Mouse (Mus musculus) gonadal fat pad, adult 2 months (tissue): ENCODE results near the gene Tsfm. TPM values are rescaled to one million over a fixed set of nuclear protein-coding genes. Genes with fewer than 3 reads are reported as not detected.
A peak's percentile ranks its signal among the peaks of the same experiment; 100 is the strongest.

ENCODE experiments used
- DNase-seq: peaks from one replicate; pipeline ENCODE4 v3.0.0-alpha.2; 2012; ENCODE audit warnings: low read depth
- polyA plus RNA-seq: library from polyadenylated mRNA; depleted of rRNA; stranded (reverse); fragments of >200 nt; gene quantifications from 2 replicates; pipeline ENCODE4 v1.2.3, GENCODE M21; 2012

The Tsfm gene
- polyA plus RNA-seq, 1 experiment: 32.9 TPM

DNA sequence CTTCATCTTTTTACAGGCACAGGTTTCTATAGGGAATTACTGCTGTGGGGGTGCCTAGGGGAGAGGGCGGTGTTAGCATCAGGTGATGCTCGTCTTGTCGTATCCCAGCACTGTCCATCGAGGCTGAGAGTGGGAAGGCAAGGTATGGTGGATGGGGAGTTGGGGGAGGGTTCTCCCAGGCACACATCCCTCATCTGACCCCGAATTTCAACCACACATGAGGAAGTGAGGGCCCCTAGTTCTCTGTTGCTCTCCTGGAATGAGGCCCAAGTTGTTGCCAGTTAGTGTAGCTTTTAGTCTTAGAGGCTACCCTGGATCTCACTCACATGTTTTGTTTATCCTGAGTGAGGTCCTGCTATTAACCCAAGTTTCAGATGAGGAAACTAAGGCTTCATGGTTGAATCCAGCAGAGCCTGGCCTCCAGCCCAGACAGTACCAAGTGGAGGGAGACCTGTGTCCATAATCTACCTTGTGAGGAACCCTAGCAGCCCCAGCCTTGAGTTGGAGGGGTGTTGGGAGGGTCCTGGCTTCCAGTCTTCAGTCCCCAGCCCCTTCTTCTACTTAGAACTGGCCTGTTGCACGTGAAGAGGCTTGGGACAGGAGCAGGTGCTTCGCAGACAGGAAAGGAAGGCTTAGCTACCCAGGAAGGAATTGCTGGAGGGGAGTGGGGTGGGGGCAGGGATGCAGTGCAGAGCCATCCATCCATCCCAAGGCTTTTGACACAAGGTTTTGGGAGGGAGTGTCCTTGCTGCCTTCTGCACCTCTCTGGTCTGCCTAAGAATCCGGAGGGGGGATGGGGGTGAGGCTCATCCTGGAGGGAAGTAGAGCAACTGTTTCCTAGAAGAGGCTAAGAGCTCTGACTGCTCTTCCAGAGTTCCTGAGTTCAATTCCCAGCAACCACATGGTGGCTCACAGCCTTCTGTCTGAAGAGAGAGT is 43.2 kb downstream of the Tsfm start:
- no peak for DNase-seq

- DNase-seq: no peak
Observed at GRCm38 (mm10) chr10:126986541-126986961, 44.1 kb downstream of the Tsfm start.

DNA sequence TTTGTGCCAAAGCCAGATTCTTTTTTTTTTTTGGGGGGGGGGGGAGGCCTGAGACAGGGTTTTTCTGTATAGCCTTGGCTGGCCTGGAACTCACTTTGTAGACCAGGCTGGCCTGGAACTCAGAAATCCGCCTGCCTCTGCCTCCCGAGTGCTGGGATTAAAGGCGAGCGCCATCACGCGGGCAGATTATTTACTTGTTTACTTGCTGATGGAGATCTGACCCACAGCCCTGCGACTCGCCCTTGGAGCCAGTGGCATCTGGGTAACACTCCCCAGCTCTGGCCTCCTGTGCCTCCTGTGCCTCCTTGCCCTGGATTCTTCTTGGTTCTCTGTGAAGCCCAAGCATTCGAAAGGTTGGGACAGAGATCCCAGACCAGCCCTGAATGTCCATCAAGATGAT is 45.1 kb downstream of the Tsfm start:
- no peak for DNase-seq

DNA sequence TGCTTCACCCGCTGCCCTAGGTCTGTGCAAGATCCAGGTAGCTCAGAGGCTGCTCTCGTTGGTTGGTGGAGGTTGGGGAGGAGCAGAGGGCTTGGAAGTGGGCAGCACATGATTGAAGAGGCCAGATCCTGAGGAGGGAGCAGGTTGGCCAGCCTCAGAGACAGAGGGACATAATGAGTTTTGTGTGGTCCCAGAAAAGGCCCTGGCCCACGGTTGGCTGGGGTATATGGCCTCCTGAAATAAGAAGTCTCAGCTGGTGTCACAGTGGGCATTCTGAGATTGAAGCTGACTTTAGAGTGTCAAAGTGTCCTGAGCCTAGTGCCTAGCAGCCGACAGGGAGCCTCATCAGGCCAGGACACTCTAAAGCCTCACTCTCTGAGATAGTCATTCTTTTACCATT is 45.5 kb downstream of the Tsfm start:
- DNase-seq: no peak

DNA sequence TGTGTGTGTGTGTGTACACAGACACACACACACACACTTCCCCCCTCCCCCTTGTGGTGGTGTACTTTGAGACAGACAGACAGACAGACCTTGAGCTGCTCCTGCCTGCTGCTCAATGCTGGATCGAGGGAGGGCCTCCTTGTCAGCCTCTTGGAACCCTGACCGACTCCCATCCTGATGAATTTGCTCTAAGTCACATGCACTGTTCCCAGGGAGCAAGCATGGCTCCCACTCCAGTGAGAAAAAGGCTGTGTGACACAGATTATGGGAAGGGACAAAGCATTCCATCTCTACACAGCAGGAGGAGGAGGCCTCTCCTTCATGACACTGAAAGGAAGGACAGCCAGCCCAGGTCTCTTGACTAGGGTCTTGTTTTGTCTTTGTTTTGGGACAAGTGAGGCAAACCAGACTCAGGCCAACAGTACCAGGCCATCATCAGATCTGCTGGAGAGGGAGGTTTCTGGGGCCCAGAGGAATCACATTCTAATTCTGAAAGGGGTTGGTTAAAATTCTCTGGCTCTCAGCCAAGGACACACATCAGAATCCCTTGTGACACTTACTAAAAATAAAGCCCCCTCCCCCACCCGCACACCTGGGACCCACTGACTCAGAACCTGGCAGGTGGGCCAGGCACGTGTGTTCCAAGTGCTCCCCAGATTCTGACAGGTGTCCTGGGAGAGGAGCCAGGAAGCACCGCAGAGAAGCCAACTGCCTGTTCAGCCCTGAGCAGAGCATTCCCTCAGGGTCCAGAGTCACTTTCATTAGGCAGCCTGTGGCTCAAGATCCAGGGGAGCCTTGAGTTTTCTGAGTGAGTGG is 46.2 kb downstream of the Tsfm start:
- no peak for DNase-seq

DNA sequence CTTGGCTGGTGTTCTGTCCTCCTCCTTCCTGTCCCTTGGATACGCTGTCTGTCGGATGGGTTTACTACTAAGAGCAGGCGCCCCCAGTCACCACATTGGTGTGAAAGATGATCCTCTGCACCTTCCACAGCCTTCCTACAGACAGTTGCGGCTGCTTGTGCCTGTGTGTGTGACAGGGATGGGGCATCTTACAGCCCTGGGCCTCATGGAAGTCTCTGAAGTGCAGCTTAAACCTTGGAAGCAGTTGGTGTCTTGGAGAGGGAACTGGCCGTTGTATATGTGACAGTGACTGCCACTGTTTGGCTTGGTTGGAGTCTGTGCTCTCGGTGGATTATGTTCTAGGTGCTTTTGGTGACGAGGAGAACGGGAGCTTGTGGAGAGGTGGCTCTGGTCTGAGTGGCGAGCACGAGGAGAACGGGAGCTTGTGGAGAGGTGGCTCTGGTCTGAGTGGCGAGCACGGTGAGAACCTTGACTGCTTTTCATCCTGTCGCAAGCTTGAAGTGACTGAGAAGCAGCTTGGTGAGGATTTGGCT is 47.4 kb downstream of the Tsfm start:
- no peak for DNase-seq

- no peak for DNase-seq
Observed at GRCm38 (mm10) chr10:126981746-126982145, 48.9 kb downstream of the Tsfm start.

- DNase-seq: no peak
Observed at GRCm38 (mm10) chr10:126980933-126981530, 49.6 kb downstream of the Tsfm start.

DNA sequence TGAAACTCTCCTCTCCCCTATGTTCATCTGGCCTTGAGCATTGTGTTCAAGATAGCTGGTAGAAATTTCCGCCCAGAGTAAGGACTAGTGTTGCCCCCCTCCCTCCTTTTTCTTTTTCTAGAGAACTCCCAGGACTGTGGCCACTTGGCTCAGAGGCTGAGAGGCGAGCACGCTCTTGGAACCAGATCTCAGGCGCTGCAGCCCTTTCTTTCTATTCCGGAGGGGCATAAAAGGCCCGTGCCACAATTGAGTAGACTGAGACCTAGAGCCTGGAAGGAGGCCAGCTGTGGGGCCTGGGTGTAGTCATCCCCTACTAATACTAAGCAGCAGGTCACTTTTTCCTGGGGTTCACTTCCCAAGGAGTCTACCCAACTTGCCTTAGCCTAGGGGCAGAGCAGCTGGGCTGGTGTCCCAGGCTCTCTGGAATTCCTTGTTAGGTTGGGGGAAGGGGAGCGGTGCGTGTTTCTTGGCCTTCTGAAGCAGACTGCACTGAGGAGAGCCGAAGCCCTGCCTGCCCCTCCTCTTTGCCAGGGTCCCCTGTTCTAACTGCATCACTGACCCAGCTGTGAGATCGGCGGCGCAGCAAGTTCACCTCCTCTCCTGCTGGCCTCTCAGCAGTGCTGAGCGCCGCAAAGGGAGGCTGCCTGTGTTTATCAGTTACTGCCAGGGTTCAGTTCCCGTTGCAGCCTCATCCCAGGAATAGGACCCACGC is 50.3 kb downstream of the Tsfm start:
- no peak for DNase-seq

DNA sequence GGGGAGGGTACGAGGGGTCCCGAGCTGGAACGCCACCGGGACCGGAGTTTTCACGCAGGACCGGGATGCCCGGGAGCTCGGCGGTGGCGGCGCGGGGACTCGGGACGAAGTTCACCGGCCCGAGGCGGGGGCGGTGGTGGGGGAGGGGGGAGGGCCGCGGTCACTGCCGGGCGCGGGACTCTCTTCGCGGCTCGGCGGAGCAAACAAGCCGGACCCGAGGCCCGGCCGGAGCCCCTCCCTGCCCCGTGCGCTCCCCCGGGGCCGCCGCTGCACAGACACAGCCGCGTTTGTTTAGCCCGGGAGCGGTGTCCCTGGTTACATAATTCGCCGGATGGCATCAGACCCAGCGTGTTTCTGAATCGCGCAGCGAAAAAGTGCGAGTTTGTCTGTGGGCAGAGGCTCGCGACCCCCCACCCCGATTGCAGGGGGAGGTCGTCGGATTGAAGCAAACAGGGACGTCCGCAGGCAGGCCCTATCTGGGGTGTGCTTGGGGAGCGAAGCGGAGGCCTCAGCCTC is 50.9 kb downstream of the Tsfm start:
- no peak for DNase-seq

GRCm38 (mm10) chr10:126979121-126979635 is 51.5 kb downstream of the Tsfm start:
- DNase-seq: no peak

DNA sequence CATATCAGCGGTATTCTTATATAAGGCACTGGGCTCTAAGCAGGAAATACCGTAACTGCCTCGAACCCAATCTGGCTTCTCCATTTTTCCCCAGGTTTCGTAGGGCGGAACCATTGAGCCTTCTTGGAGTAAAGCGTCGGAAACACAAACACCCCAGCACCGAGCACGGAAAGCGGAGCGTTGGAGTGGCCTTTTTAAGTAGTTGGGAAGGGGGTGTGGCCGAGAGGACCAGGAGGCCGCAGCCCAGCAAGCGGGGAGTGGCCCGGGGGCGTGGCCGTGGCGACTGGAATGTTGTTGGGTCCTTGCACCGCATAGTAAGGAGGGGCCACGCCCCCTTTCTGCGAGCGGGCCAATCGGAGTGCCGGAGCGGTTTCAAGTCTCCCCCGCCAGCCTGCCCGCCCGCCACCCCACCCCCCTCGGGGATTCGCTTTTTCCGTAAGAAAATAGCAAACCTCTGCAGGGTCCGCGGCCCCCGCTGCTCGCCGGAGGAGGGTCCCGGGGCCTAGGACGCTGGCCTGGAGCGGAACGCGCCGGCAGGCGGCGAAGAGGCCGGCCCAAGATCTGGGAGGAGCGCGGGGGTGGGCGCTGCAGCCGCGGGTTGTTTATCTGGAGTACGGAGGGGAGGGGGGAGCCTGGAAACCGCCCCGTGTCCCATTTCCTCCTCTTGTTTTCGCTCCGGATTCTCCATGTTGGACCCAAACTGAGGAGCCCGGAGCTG is 52.2 kb downstream of the Tsfm start, which contains the start of gene Ctdsp2:
TSS of gene Ctdsp2 (plus strand) at position 441 of the 718 bp plus-strand sequence.
- DNase-seq: peak; percentile 67

DNA sequence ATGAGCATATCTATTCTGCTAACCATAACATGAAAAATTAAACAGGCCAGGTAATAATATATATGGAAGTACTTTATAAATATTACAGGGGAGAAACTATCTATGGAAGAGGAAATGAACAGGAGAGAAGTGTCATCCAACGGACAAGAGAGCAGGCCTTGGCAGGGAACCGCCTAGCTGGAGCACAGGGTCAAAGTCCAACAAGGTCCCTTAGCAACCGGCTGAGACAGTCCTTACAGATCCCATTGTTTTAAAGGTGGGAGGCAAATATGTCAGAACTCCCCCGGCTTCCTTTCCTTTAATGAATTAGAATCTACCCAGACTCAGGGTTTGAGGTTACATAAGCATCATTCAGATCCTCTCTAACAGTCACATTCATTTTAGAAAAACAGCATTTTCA is 53.6 kb downstream of the Tsfm start:
- no peak for DNase-seq

GRCm38 (mm10) chr10:126975706-126976105 is 54.9 kb downstream of the Tsfm start:
- no peak for DNase-seq

DNA sequence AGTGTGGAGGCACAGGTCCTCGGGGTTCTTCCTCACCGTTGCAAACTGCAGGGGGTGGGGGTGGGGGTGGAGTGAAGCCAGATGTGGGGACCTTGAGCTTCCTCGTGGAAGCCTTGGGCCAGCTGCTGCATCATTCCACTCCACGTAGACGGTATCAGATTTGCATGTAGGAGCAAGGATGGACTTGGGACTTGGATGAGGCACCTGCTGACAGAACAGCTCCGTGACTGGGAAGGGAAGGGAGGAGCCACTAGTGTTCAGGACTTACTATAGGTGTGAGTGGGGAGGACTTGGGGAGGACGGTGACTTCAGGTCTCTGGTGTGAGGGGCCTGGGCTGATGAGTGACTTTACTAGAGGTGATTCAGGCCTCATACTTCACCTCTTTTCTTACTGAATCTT is 57.7 kb downstream of the Tsfm start:
- DNase-seq: no peak

GRCm38 (mm10) chr10:126972051-126972725 is 58.5 kb downstream of the Tsfm start:
- DNase-seq: no peak

DNA sequence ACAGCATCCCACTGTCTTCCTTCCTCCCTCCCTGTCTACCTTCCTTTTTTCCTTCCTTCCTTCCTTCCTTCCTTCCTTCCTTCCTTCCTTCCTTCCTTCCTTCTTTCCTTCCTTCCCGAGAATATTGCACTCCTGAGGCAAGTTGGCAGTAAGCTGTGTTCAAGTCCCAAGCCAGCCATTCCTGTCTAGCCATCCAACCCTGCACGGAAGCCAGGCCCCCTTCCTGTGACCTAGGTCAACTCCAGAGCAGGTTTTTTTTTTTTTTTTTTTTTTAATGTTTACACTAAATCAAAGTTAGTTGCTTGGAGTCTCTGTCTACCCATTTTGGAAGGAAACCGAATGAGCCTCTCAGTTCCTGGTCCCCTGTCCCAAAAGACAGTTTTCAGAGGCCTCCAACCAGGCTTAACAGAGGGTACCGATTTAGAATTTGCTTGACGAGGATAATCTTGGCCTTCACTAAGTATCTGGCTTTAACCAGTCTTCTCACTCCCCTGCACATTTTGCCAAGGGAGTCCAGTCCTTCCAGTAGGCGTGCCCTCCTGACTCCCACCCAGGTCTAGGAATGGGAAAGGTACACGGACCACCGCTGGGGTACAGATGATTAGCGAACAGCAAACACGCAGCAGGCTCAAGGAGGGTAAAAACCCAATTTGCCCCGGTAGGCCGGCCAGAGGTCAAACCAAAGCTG is 59.1 kb downstream of the Tsfm start:
- DNase-seq: no peak

- no peak for DNase-seq
Observed at GRCm38 (mm10) chr10:126963821-126964220, 66.8 kb downstream of the Tsfm start.

DNA sequence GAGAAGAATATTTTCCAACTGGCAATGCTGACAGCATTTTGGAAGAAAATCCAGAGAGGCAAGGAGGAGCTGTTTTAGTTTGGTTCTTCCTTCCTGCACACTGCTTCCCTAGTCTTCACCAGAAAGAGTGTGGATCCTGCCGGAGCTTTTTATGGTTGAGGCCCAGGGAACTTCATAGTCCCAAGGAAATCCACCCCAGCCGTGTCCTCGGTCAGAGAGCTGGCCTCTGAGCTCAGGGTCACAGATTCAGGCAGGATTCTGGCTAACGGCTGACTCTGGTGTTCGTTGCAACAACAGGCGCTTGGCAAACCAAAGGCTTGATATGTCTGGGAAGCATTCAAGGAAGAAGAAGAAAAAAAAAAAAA is 67.7 kb downstream of the Tsfm start:
- DNase-seq: no peak
